Mouse (Mus musculus): ENCODE results near the gene Slc2a13.

DNA sequence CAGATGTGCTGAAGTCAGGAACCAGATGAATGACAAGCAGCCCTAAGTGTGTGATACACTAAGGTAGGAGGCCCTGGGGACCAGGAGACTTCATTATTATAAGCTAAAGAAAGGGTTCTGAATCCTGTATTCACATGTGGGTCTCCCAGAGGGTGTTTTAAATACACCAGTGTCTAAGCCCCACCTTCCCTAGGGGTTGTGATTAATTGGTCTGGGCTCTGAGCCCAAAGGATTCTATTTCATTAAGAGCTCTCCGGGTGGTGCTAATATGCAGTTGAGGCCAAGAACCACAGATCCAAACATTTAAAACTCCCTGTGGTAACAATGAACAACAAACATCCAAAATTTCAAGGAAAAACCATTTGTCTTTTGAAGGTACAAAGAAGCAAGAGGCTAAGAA, 70.4 kb downstream of the Slc2a13 start:
- TF ChIP-seq CTCF (IDR thresholded peaks at IDR 0.05; ENCODE audit: low read depth, low read length) = no peak
- no peak for TF ChIP-seq POLR2A (IDR thresholded peaks at IDR 0.05; ENCODE audit: borderline replicate concordance, low read depth, low read length)
